Mouse (Mus musculus) regulatory T cell (primary cell): ENCODE measurements around the gene Sec23b.
"Not testable (repeated sequence)": the region's sequence is repeated elsewhere in the genome, so short reads cannot be mapped to it uniquely, and the experiment has no call there.

Source experiments
- in situ Hi-C: fragments of 300-600 bp; cut with MboI, MseI; formaldehyde crosslinking; loops from one replicate; pipeline ENCODE4 v1.15.1; 2025; ENCODE audit warnings: high pct_unique_total_duplicates

The Sec23b gene

GRCm38 (mm10) chr2:144555820-144556552 lies at the start of gene Sec23b:
TSS of gene Sec23b (plus strand) at chr2:144556229.
- in situ Hi-C loops = no loop called here

- in situ Hi-C loops = no loop called here
Measured at GRCm38 (mm10) chr2:144514619-144515018, 41.4 kb upstream of the Sec23b start.

GRCm38 (mm10) chr2:144519772-144520171 lies 36.3 kb upstream of the Sec23b start:
- in situ Hi-C loops = no loop called here

DNA sequence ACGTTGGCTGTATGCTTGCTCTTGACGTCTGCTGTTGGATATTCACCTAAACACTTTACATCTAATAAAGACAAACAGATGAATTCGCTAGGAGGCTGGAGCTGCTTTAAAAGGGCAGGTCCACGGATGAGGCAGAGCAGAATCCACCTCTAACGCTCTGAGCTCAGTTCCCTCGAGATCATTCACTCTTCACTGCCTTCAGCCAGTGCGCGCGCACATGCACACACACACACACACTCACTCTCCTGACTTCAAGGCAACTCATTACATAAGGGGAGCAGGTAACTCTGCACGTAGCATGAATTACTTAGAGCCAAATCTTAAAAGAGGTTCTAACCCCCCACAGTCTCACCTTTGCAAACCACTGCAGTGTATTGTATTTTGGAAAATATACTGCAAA lies 30.2 kb upstream of the Sec23b start:
- in situ Hi-C loops = loop anchor here (5.0 kb wide), 1 partner anchor 254 kb away; the partner anchor contains the start of genes Mgme1 and Snx5

DNA sequence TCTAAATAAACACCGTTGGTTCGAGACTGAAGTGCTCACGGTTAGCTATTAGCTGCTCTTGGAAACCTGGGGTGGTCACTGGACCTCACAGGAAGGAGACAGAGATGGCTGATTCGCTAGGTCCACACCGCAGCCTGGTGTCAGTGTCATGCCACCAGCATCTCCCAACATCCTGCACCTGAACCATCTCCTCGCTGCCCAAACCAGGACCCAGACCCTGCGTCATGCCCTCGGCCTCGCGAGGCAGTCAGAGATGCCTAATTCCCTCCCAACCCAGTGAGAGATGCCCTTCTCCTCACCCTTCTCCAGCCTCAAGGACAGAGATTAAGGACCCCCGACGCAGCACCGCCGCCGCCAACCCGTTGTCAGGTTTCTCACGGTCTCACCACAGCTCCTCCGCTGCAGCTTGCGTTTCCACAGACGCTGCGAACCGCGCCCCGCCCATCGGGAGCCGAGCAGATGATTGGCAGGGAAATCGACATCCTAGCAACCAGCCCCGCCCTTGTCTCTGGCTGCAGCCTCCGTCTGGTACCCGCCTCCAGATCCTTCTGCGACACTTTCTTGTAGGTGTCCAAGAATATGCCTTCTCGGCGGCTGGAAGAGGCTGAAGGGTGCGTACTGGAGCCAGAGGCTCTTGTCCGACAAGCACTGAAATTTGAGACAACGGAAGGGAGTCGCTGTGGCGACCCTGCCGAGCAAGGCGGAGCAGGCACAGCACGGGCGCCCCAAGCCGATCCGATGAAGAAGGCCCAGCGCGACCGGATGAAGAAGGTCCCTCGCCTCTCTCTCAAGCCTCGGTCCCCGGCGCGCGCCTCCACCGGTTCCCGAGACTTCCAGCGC lies 28.8 kb upstream of the Sec23b start, which contains the start of the genes Dzank1 and Polr3f:
Gene Dzank1, minus strand, starts transcription at position 434 of the 840 bp plus-strand sequence.
Gene Polr3f, plus strand, starts transcription at position 738 of the 840 bp plus-strand sequence.
- in situ Hi-C loops = loop anchor here (5.0 kb wide), 1 partner anchor 255 kb away; the partner anchor contains the start of genes Mgme1 and Snx5

DNA sequence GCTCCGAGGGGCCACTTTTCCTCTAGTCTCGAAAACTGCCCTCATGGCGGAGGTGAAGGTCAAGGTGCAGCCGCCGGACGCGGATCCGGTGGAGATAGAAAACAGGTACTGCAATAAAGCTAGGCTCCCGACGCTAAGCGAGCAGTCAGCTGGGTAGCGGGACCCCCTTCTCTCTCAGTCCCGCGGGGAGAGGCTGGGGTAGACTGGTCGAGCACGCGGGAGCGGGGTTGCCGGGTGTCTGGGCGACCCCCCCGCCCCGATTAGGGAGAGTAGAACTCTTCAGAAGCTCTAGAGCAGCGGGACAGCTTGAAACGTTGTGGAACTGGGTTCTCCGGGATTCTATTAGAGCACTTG lies 28.2 kb upstream of the Sec23b start:
- in situ Hi-C loops = loop anchor here (5.0 kb wide), 1 partner anchor 255 kb away; the partner anchor contains the start of genes Mgme1 and Snx5

DNA sequence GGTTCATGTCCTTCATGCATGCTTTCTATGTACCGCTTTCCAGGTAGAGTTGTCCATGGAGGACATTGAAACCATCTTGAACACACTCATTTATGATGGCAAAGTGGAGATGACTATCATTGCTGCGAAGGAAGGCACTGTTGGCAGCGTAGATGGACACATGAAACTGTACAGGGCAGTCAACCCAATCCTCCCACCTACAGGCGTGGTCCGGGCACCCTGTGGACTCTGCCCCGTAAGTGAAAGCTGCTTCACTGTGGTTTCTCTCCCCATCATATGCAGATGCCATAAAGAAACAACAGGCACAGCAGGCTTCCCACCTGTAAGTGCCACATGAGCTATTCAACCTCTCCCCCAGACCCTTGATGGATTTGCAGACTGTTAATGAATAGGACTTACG lies 18.9 kb upstream of the Sec23b start:
- in situ Hi-C loops = no loop called here

DNA sequence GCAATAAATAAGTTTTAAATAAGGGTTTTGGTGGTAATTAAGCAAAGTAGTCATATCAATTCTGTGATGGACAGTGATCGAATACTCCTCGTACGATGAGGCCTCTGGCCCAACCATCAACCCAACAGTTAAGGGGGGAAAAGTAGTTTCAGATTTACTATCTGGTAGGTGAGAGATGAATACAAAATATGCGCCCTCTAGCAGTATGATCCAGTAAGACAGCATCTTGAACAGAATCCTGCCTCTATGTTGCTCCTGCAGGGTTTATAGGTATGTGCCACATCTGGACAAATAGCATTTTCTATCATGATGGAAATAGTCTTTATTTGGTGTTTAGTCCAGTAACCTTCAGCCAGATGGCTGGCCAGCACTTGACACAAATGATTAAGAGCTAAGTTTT lies 14.8 kb upstream of the Sec23b start:
- in situ Hi-C loops = no loop called here

DNA sequence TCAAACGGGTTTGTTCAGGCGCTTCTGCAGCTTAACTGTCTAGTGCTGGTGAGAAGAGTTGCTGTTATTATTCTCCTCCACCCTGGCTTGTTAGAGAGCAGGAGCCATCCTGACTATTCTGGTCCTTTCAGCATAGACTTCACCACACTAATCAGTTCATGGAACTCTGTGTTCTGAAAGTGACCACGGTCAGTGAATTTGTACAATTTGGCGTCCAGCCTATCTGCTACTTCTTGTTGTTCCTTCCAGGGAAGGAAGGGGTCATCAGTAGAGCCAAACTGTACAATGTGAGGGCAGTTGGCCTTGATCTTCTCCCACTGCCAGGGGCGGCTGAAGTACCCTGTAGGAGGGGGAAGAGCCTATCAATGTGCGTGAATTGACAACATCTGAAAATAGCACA lies 12.4 kb upstream of the Sec23b start:
- in situ Hi-C loops = no loop called here

GRCm38 (mm10) chr2:144544630-144545029 lies 11.4 kb upstream of the Sec23b start:
- in situ Hi-C loops = no loop called here

DNA sequence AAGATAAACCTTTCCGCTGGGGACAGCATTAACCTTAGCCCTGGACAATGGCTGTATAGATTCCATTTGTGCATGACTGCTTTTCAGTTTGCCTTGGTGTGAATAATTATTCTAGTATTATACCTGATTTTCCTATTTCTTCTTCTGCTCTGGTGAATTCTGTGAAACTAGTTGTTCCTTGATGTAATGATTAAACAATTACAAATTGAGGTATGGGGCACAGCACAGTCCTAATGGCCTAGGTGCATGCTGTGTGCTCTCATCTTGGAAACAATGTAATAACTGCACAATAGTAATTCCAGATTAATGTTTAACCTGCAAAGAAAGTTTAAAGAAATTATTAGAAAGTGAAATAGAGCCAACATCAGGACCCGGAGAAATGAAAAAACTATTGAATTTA lies 11.0 kb upstream of the Sec23b start:
- in situ Hi-C loops = no loop called here

GRCm38 (mm10) chr2:144545481-144545880 lies 10.5 kb upstream of the Sec23b start:
- in situ Hi-C loops = no loop called here

DNA sequence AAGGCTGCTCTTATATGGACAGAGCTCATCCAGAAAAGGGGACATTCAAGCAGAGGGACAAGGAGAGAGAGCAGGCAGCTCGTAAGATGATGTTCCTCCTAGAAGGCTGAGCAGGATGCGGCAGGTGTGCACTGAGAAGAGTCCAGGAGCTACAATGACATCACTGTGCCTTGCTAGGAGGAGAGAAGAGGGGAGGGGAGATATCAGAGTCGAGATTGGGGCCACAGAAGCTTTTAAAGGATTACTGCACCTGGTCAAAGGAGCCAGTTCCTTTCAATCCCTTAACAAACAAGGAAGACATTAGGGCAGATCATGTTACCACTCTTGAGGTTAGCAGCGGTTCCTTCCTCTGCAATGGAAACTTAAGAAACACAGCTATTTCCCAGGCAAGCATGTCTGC lies 8.5 kb upstream of the Sec23b start:
- in situ Hi-C loops = no loop called here

DNA sequence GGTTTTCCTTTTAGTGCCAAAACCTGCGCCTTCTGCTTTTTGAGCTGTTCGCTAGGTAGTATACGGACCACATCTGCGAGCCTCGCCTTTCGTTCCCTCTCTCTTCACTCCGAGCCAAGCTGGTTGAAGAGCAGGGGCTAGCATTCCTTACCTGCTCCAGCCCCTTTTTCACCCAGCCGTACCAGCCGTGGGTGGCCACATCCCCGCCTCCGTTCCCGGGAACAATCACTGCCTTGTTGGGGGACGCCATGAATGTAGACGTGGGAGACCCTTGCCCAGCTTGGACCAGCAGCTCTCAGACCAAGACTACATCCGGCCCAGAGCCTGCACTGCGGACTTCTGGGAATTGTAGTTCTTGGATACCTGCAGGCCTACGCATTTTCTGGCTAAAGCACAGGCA lies 5.5 kb upstream of the Sec23b start, which contains the start of gene Rbbp9:
Gene Rbbp9, minus strand, starts transcription at position 341 of the 400 bp plus-strand sequence.
- in situ Hi-C loops = no loop called here

- in situ Hi-C loops = no loop called here
Measured at GRCm38 (mm10) chr2:144553905-144554304, 2.1 kb upstream of the Sec23b start.

GRCm38 (mm10) chr2:144555286-144555819 lies 676 bp upstream of the Sec23b start:
- in situ Hi-C loops = no loop called here

GRCm38 (mm10) chr2:144588723-144589122 lies 32.7 kb downstream of the Sec23b start:
- in situ Hi-C loops = no loop called here

GRCm38 (mm10) chr2:144593036-144593435 lies 37.0 kb downstream of the Sec23b start:
- in situ Hi-C loops = not testable (repeated sequence)

DNA sequence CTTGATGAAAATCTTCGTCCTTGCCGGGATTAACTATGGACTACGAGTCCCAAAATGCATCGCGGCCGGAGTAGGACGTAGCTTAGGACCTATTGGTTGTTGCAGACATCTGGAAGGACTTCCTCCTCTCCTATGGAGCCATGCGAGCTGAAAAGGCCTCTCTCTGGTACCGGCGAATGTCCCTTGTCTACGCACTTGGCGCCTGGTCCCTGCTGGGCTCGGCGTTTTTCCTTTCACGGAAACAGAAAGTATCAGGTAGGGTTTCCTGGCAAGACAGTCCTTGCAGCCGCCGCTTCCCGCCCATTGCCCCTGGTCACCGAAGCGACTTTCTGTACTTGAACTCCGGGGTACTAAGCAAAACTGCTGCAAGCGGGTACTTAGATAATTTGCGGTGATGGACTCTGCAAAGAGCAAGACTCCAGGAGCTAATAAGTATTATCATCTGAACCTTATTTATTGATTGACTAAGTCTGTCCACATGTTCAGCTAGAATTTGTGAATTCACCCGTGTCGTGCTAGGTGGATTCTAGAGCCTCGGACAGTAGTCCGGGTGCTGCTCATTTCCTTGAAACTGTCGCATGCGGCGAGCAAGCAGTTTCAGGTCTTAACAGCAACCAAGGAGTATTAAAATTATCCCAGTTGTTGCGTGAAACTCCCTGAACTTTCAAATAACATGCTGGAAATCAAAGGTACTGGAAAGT lies 38.1 kb downstream of the Sec23b start, which contains the start of gene Smim26:
Gene Smim26, plus strand, starts transcription at position 104 of the 701 bp plus-strand sequence.
- in situ Hi-C loops = no loop called here

- in situ Hi-C loops = no loop called here
Measured at GRCm38 (mm10) chr2:144598006-144598405, 42.0 kb downstream of the Sec23b start.
